ENCODE assay signal across 7 mouse cellular contexts in the genomic region with DNA sequence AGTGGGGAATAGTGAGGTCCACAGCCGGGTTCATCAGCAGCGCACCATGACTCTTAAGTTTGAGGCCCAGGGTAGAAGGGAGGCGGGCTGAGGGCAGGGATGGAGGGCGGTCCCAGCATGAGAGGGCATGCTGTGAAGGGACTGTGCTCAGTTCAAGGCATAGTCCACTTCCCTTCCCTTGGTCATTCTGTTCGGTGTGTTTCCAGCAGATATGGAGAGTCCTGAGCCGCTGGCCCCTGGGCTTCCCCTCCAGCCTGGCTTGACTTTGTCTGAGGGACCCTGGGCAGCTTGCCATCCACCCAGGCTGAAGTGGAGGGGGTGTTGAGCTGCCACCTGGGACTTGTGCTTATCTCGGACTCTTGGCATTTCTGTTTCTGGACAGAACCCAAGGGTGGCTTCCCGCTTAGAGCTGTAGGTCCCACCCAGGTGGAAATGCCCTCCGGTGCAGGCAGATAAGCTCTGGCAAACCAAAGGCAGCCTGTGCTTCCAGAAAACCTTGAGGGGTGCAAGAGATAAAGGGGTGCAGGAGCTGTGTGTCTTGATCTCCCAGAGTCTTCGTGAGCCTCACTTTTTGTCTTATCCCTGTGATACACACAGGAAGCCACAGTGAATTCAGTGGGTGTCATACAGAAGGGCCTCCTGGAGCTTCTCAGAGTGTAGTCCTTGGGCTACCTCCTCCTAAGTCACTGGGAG. TPM values are rescaled to one million over a fixed set of nuclear protein-coding genes. Genes with fewer than 3 reads are reported as not detected.
A peak's percentile ranks its signal among the peaks of the same experiment; 100 is the strongest.
DNase-seq lines count a peak whose midpoint lies in the region; ATAC-seq and TF ChIP-seq lines count a peak whose summit lies in the region.

No protein-coding gene starts in this region.

- H3K4me3 ChIP-seq in ES-E14 (ENCODE audit: insufficient read depth in 1 of 2, low read depth in 1 of 2, low read length in 2 of 2, poor library complexity in 1 of 2, severe bottlenecking in 1 of 2) = peak overlapping the region in 1 of 2 experiments; percentile 12; a peak in 1 of 4 replicates
- no peak overlapping the region for H3K4me3 ChIP-seq in lung, postnatal 0 days (ENCODE audit: low read depth, low read length)

- 29% methylated on average over 10 of the region's 10 CpGs for WGBS in lung, postnatal 0 days

- H3K4me1 ChIP-seq in ES-E14 (ENCODE audit: control insufficient read depth in 2 of 2, insufficient read depth in 2 of 2, low read length in 2 of 2, poor library complexity in 1 of 2) = peaks cover 17 to 45% of the 10 kb centered on the region in 2 experiments
- H3K4me1 ChIP-seq in lung, postnatal 0 days (ENCODE audit: insufficient read depth, low read depth, low read length) = peaks cover 34% of the 10 kb centered on the region

- ATAC-seq in lung, postnatal 0 days = peak; percentile 84

- H3K9ac ChIP-seq in ES-E14 (ENCODE audit: insufficient read depth, low read depth, low read length, poor library complexity, severe bottlenecking) = no peak overlapping the region; the same call in 1 of the 2 replicates
- H3K9ac ChIP-seq in lung, postnatal 0 days (replicated peaks; ENCODE audit: low read depth) = no peak overlapping the region

- TF ChIP-seq EP300 in lung, postnatal 0 days (IDR thresholded peaks at IDR 0.05) = peak; percentile 66

- in situ Hi-C loops in ES-E14 (cut with MboI; ENCODE audit: low sequenced_read_pairs in 2 of 2, unreplicated experiment in 2 of 2) = no loop called here

- peak overlapping the region; percentile 34 for H3K4me2 ChIP-seq in lung, postnatal 0 days (replicated peaks; ENCODE audit: low read depth, low read length)

- DNase-seq in ES-E14 (ENCODE audit: low read depth, low spot score) = no peak
- DNase-seq in adrenal gland, postnatal 36 days = peak; percentile 78 to 83
- DNase-seq in heart, postnatal 36 days = peak; percentile 42 to 49
- DNase-seq in lung, postnatal 0 days (ENCODE audit: low spot score) = peak; percentile 89
- DNase-seq in yolk sac, embryonic 10.5 days (ENCODE audit: low spot score) = peak; percentile 38
- no peak for DNase-seq in cerebellum, adult 11 months
- no peak for DNase-seq in thymus, postnatal 36 days

- intact Hi-C loops in heart, postnatal 36 days (cut with DNase I) = no loop called here

- no peaks in the 10 kb centered on the region for H3K27me3 ChIP-seq in lung, postnatal 0 days (replicated peaks; ENCODE audit: insufficient read depth, low read length)

- 0 out of 2 replicates have a peak overlapping the region, but pooled peaks have one; percentile 31 for H3K27ac ChIP-seq in ES-E14 (ENCODE audit: insufficient read depth, low read depth, low read length, poor library complexity, severe bottlenecking)
- H3K27ac ChIP-seq in lung, postnatal 0 days (ENCODE audit: low read length) = peak overlapping the region; percentile 83

- no peaks in the 10 kb centered on the region for H3K9me3 ChIP-seq in ES-E14 (ENCODE audit: control insufficient read depth, insufficient read depth, low read depth, low read length)
- no peaks in the 10 kb centered on the region for H3K9me3 ChIP-seq in lung, postnatal 0 days (ENCODE audit: low read length)

- TF ChIP-seq CTCF in lung, postnatal 0 days (IDR thresholded peaks at IDR 0.05) = no peak

- peaks cover 22% of the 10 kb centered on the region for H3K36me3 ChIP-seq in ES-E14 (ENCODE audit: control insufficient read depth, insufficient read depth, low read length, poor library complexity, severe bottlenecking)
- H3K36me3 ChIP-seq in lung, postnatal 0 days (ENCODE audit: insufficient read depth, low read length) = no peaks in the 10 kb centered on the region

TF ChIP-seq in ES-E14, 5 proteins besides CTCF, POLR2A, EP300 and RAD21:
- no peak for TF ChIP-seq MAFK (IDR thresholded peaks at IDR 0.05; ENCODE audit: insufficient read depth, low read depth, low read length)
- no peak for TF ChIP-seq ZNF384 (IDR thresholded peaks at IDR 0.05; ENCODE audit: low read depth, low read length)
- no peak for TF ChIP-seq CHD2 (IDR thresholded peaks at IDR 0.05; ENCODE audit: low read depth, low read length)
- TF ChIP-seq HCFC1 (IDR thresholded peaks at IDR 0.05; ENCODE audit: borderline replicate concordance, insufficient read depth, low read length) = no peak
- TF ChIP-seq ZC3H11A (IDR thresholded peaks at IDR 0.05; ENCODE audit: borderline replicate concordance, low read depth, low read length) = no peak

RNA-seq across cellular contexts. Expression of gene Sema4b, which starts 22.2 kb away (rescaled TPM):
- 50.1 and 106 TPM in 2 replicates for total RNA-seq in ES-E14 (2012; rRNA removed)
- total RNA-seq in adrenal gland, postnatal 36 days (2021) = 10 to 100 TPM; 47.3 to 57.2 TPM
- 10 to 100 TPM; 12.1 to 12.4 TPM for total RNA-seq in heart, postnatal 36 days (2021)
- 11.6 and 11.8 TPM in 2 replicates for polyA plus RNA-seq in lung, postnatal 0 days (2015; fragmentation: Nextera tagmentation; extraction: Ambion mirVana)

RNA-seq across cellular contexts. Expression of gene Cib1, which starts 23.7 kb away (rescaled TPM):
- 52.6 and 59.7 TPM in 2 replicates for total RNA-seq in ES-E14 (2012; rRNA removed)
- total RNA-seq in adrenal gland, postnatal 36 days (2021) = 10 to 100 TPM; 65.1 to 70.1 TPM
- total RNA-seq in heart, postnatal 36 days (2021) = 10 to 100 TPM; 15.6 to 16.3 TPM
- polyA plus RNA-seq in lung, postnatal 0 days (2015; fragmentation: Nextera tagmentation; extraction: Ambion mirVana) = 108 and 123 TPM in 2 replicates

RNA-seq across cellular contexts. Expression of gene Gdpgp1, which starts 23.8 kb away (rescaled TPM):
- 4.4 and 4.5 TPM in 2 replicates for total RNA-seq in ES-E14 (2012; rRNA removed)
- 1 to 10 TPM; 3.8 to 3.9 TPM for total RNA-seq in adrenal gland, postnatal 36 days (2021)
- 1 to 10 TPM; 1.5 to 1.8 TPM for total RNA-seq in heart, postnatal 36 days (2021)
- 2.6 and 2.8 TPM in 2 replicates for polyA plus RNA-seq in lung, postnatal 0 days (2015; fragmentation: Nextera tagmentation; extraction: Ambion mirVana)

RNA-seq across cellular contexts. Expression of gene Ttll13, which starts 37.3 kb away (rescaled TPM):
- 1.4 and 2.8 TPM in 2 replicates for total RNA-seq in ES-E14 (2012; rRNA removed)
- under 1 TPM; 0.59 to 0.83 TPM for total RNA-seq in adrenal gland, postnatal 36 days (2021)
- under 1 TPM; 0.14 to 0.53 TPM for total RNA-seq in heart, postnatal 36 days (2021)
- polyA plus RNA-seq in lung, postnatal 0 days (2015; fragmentation: Nextera tagmentation; extraction: Ambion mirVana) = 1.9 and 2.1 TPM in 2 replicates

RNA-seq across cellular contexts. Expression of gene Ngrn, which starts 52.1 kb away (rescaled TPM):
- 37.8 and 45.2 TPM in 2 replicates for total RNA-seq in ES-E14 (2012; rRNA removed)
- 10 to 100 TPM; 43.1 to 58.6 TPM for total RNA-seq in adrenal gland, postnatal 36 days (2021)
- total RNA-seq in heart, postnatal 36 days (2021) = 10 to 100 TPM; 26.7 to 29.0 TPM
- polyA plus RNA-seq in lung, postnatal 0 days (2015; fragmentation: Nextera tagmentation; extraction: Ambion mirVana) = 40.8 and 46.0 TPM in 2 replicates

Comparison
In these comparisons a context has a peak if more than half of its experiments do, and no peak if none do; other contexts are left out.
1. DNase-seq: peak in adrenal gland, postnatal 36 days (2 of 2), heart, postnatal 36 days (2 of 2), lung, postnatal 0 days (single experiment) and yolk sac, embryonic 10.5 days (single experiment); none in ES-E14 (single experiment), cerebellum, adult 11 months (single experiment) and thymus, postnatal 36 days (0 of 2).